Mouse (Mus musculus): Measurements from ENCODE around the gene Prkrip1.

DNA sequence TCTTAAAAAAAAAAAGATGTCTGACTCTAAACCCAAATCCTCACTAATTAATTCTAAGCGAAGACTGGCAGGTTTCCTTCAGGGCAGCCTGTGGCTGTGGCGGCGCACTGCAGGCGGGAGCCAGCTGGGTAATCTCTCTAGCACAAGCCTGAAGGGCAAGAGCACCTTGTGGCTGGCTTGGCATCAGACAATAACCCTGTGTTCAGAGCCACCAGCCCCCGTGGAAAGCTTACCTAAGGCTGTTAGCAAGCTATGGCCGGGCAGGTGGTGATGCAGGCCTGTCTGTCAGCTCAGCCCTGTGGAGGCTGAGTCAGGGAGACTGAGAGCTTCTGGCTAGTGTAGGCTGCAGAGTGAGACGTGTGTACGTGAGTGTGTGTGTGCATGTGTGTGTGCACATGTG is 33.5 kb downstream of the Prkrip1 start:
- TF ChIP-seq GATA1 (IDR thresholded peaks at IDR 0.05; ENCODE audit: borderline replicate concordance, low read length): no peak
- TF ChIP-seq FLI1 (IDR thresholded peaks at IDR 0.05; ENCODE audit: low read length): no peak

Measured in megakaryocyte, embryonic 14.5 days (primary cell).